Mouse (Mus musculus) heart, adult 2 months (tissue): Measurements from ENCODE around the gene Fos.

Source experiments
- CTCF ChIP-seq: fragments of 200-600 bp; IDR thresholded peaks from 2 replicates; pipeline ENCODE4 v1.8.1; 2022; ENCODE audit warnings: antibody characterized with exemption, mild to moderate bottlenecking, moderate library complexity
- EP300 ChIP-seq: fragments of 200-500 bp; IDR thresholded peaks from 2 replicates; pipeline ENCODE4 v1.6.1; 2011; ENCODE audit warnings: low read depth, low read length, control low read depth; ENCODE audit not compliant: insufficient read depth
- POLR2A ChIP-seq: fragments of 200-500 bp; IDR thresholded peaks from 2 replicates; pipeline ENCODE4 v1.6.1; 2011; ENCODE audit warnings: mild to moderate bottlenecking, low read depth, low read length, control low read depth; ENCODE audit not compliant: insufficient read depth

- TF ChIP-seq CTCF (peak; percentile 10; the same call in 1 of the 2 replicates), POLR2A (peak; percentile 99), EP300 (0 out of 2 replicates have a peak, but pooled peaks have one; percentile 21)
Observed at GRCm38 (mm10) chr12:85473481-85474297, at the start of gene Fos.
